Mouse (Mus musculus) neural tube, embryonic 12.5 days (tissue): ENCODE results near the gene B3gnt8. TPM values are rescaled to one million over a fixed set of nuclear protein-coding genes. Genes with fewer than 3 reads are reported as not detected.

Experiments used
- ATAC-seq: fragments of 200-750 bp; cut with Nextera tagmentation; 2 replicates; pipeline ENCODE4 v1.8.0; 2017; ENCODE audit warnings: low read depth, mild to moderate bottlenecking, moderate TSS enrichment, moderate library complexity; ENCODE audit not compliant: low FRiP score
- H3K27ac ChIP-seq: fragments of 300-500 bp; sonication (generic); 2 replicates; pipeline ENCODE4 v1.5.1; 2016
- H3K27me3 ChIP-seq: fragments of 300-500 bp; sonication (generic); replicated peaks from 2 replicates; pipeline ENCODE4 v1.6.1; 2016; ENCODE audit warnings: mild to moderate bottlenecking
- H3K36me3 ChIP-seq: fragments of 300-500 bp; sonication (generic); 2 replicates; pipeline ENCODE4 v1.6.1; 2016; ENCODE audit warnings: mild to moderate bottlenecking
- H3K4me1 ChIP-seq: fragments of 300-500 bp; sonication (generic); 2 replicates; pipeline ENCODE4 v1.6.1; 2016
- H3K4me2 ChIP-seq: fragments of 300-500 bp; sonication (generic); replicated peaks from 2 replicates; pipeline ENCODE4 v1.6.1; 2016; ENCODE audit warnings: mild to moderate bottlenecking
- H3K4me3 ChIP-seq: fragments of 300-500 bp; sonication (generic); 2 replicates; pipeline ENCODE4 v1.5.1; 2016
- H3K9ac ChIP-seq: fragments of 300-500 bp; sonication (generic); 2 replicates; pipeline ENCODE4 v1.6.1; 2016; ENCODE audit warnings: mild to moderate bottlenecking
- H3K9me3 ChIP-seq: fragments of 300-500 bp; sonication (generic); 2 replicates; pipeline ENCODE4 v1.6.1; 2016; ENCODE audit warnings: mild to moderate bottlenecking
- WGBS: fragments of 180-500 bp; shearing (Covaris S2); methylation state at CpG from one replicate; pipeline ENCODE4 v1.1.7; 2016; 5-methylcytosine and 5-hydroxymethylcytosine counted together
- polyA plus RNA-seq: library from polyadenylated mRNA; unstranded; fragments of >200 nt; fragmentation: Nextera tagmentation; extraction: Ambion mirVana; gene quantifications from 2 replicates; pipeline ENCODE4 v1.2.1, GENCODE M21; 2016

The B3gnt8 gene
- polyA plus RNA-seq, 1 experiment from 2014 or later = 2.7 TPM

DNA sequence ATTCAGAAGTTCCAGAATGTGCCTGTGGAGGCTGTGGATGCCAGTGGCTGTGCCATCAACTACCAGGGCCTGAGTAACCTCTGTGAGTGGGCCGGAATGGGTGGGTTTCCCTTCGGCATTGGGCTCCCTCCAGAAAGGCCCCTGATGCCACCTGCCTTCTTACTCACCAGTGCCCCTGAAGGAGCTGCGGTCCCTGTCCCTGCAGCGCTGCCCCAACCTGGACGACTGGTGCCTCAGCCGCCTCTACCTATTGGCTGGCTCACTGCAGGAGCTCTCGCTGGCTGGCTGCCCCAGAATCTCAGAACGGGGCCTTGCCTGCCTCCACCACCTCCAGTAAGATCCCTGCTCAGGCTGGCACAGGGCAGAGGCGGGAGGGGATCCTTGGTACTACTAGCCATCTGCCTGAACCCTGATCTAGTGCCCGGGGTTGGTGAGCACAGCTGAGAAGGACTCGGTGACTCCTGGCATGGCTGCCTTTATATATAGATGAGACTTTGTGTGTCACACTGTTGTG lies 2.5 kb upstream of the B3gnt8 start:
- H3K4me1 ChIP-seq = peaks cover 13% of the 10 kb centered on the region
- H3K27me3 ChIP-seq = peaks cover 18% of the 10 kb centered on the region
- H3K9me3 ChIP-seq = no peaks in the 10 kb centered on the region
- no peak overlapping the region for H3K9ac ChIP-seq
- no peak overlapping the region for H3K4me3 ChIP-seq
- no peak for ATAC-seq
- WGBS = 91% methylated on average over 11 of the region's 11 CpGs
- H3K4me2 ChIP-seq = no peak overlapping the region
- no peak overlapping the region for H3K27ac ChIP-seq
- H3K36me3 ChIP-seq = peaks cover 23% of the 10 kb centered on the region

DNA sequence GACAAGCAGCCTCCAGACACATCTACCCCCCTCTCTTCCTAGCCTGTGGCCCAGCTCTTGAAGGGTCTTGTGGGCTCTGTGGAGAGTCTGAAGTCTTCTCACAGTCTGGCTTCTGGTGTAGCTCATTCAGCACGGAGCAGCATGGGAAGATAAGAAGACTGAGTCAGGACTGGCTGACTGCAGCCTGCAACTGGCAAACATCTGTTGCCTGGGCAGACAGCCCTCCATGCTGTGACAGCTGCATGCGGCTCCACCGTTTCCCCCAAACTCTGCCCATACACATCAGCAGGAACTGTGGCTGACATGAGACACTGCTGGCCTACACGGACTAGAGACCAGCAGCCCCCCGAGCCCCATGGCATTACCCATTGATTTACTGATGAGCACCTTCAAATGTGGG lies 1.6 kb upstream of the B3gnt8 start:
- Histone ChIP-seq H3K4me2 (no peak overlapping the region), H3K9me3 (no peaks in the 10 kb centered on the region), H3K9ac (no peak overlapping the region), H3K4me3 (no peak overlapping the region), H3K36me3 (peaks cover 31% of the 10 kb centered on the region), H3K27me3 (peaks cover 21% of the 10 kb centered on the region), H3K4me1 (peaks cover 12% of the 10 kb centered on the region), H3K27ac (no peak overlapping the region)
- no peak for ATAC-seq
- WGBS = 79% methylated on average over 5 of the region's 5 CpGs

DNA sequence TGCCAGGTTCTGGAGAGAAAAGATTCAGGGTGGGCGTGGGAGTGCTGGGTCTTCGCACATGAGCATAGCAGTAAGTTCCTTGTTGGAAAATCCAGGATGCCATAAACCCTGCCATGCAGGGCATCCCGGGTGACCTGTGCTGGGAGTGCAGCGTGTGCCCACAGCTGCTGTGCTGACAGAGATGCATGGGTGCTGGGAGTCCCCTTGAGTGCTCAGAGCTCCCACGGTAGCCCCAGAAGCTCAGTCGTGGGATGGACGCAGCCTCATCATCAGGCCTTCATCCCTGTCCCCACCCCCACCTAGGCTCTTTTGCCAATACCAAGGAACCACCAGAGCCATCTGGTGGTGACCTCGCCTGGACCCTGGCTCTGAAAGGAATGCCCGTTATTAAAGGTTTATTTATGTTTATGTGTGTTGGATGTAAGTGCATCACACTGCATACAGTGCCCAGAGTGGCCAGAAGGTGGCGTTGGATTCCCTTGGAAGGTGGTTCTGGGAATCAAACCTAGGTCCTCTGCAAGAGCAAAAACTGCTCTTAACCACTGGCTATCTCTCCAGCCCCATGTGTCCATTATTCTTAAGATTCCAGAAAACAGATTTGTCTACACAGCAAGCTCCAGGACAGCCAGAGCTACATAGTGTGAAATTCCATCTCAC lies 732 bp upstream of the B3gnt8 start:
- 77% methylated on average over 10 of the region's 10 CpGs for WGBS
- Histone ChIP-seq H3K9me3 (no peaks in the 10 kb centered on the region), H3K4me3 (no peak overlapping the region), H3K4me2 (no peak overlapping the region), H3K27ac (no peak overlapping the region), H3K9ac (no peak overlapping the region), H3K4me1 (peaks cover 12% of the 10 kb centered on the region), H3K27me3 (peaks cover 21% of the 10 kb centered on the region), H3K36me3 (peaks cover 40% of the 10 kb centered on the region)
- no peak for ATAC-seq

DNA sequence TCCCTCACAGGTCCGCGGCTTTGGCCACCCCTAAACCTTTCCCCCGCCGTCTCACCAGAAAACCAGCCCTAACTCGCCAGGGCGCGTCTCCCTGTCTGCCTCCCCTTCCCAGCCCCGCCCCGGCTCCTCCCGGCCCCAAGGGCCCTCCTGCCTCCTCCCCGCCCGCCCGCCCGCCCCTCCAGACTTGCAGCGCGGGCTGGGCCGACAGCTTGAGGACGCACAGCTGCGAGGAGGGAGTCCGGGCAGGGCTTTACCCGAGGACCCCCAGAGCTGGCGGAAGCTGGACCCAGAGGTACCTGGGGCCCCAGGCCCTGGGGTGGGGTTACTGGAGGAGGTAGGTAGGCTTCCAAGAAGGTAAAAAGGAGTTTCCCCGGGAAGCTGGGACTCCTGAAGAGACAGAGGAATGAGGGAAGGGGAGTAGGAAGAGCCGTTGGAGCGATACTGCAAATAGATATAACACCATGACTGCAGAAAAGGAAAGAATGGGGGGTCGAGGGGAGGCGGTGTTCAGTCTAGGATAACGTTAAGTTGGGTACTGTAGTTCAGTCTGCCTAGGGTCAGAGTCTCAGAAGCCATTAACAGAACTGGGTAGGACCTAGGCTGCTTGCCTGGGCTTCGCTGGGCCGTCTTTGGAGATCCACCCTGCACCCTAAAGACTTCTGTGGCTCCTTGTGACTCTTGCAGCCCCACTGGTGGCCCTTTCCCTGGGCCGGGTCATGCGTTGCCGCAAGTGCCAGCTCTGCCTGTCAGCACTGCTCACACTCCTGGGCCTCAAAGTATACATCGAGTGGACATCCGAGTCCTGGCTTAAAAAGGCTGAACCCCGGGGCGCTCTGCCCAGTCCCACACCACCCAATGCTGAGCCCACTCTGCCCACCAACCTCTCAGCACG lies 1.2 kb downstream of the B3gnt8 start:
- no peak overlapping the region for H3K27ac ChIP-seq
- peak overlapping the region; percentile 22; the same call in 1 of the 2 replicates for H3K4me3 ChIP-seq
- H3K4me1 ChIP-seq = peaks cover 12% of the 10 kb centered on the region
- H3K9me3 ChIP-seq = no peaks in the 10 kb centered on the region
- H3K36me3 ChIP-seq = peaks cover 50% of the 10 kb centered on the region
- peak overlapping the region; percentile 57 for H3K4me2 ChIP-seq
- ATAC-seq = peak; percentile 27; the same call in 1 of the 2 replicates
- peaks cover 21% of the 10 kb centered on the region for H3K27me3 ChIP-seq
- 21% methylated on average over 37 of the region's 38 CpGs for WGBS
- H3K9ac ChIP-seq = peak overlapping the region; percentile 21

DNA sequence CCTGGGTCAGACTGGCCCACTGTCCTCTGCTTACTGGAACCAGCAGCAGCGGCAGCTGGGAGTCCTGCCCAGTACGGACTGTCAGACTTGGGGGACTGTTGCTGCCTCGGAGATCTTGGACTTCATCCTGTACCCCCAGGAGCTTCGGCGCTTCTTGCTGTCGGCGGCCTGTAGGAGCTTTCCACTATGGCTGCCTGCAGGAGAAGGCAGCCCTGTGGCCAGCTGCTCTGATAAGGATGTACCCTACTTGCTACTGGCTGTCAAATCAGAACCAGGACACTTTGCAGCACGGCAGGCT lies 1.8 kb downstream of the B3gnt8 start:
- ATAC-seq = no peak
- no peaks in the 10 kb centered on the region for H3K9me3 ChIP-seq
- no peak overlapping the region for H3K27ac ChIP-seq
- H3K27me3 ChIP-seq = peaks cover 21% of the 10 kb centered on the region
- H3K9ac ChIP-seq = no peak overlapping the region
- peaks cover 56% of the 10 kb centered on the region for H3K36me3 ChIP-seq
- 70% methylated on average over 8 of the region's 8 CpGs for WGBS
- H3K4me2 ChIP-seq = peak overlapping the region; percentile 57
- no peak overlapping the region for H3K4me3 ChIP-seq
- peaks cover 12% of the 10 kb centered on the region for H3K4me1 ChIP-seq

DNA sequence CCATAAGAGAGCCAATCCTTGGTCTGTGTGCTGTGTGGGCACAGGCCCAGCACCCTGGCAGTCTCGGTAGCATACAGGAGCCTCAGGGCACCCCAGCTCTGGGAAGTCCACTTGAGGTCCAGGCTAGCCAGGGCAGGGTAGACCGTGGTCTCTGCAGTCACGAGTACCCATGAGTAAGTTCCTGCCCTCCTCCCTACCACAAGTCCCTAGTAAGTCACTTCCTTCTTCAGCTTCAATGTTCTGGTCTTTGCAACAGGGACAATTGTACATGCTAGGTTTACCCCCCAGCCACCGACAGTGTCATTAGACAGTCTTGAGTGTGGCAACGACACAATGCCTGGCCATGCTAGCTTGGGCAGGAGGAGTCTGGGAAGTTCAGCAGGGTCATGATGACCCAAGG lies 6.2 kb downstream of the B3gnt8 start:
- H3K4me2 ChIP-seq = no peak overlapping the region
- H3K27me3 ChIP-seq = peaks cover 15% of the 10 kb centered on the region
- H3K4me3 ChIP-seq = no peak overlapping the region
- H3K27ac ChIP-seq = no peak overlapping the region
- H3K9me3 ChIP-seq = no peaks in the 10 kb centered on the region
- no peak overlapping the region for H3K9ac ChIP-seq
- 89% methylated on average over 5 of the region's 5 CpGs for WGBS
- peaks cover 57% of the 10 kb centered on the region for H3K36me3 ChIP-seq
- no peak for ATAC-seq
- H3K4me1 ChIP-seq = peaks cover 2% of the 10 kb centered on the region; the same call in 1 of the 2 replicates

DNA sequence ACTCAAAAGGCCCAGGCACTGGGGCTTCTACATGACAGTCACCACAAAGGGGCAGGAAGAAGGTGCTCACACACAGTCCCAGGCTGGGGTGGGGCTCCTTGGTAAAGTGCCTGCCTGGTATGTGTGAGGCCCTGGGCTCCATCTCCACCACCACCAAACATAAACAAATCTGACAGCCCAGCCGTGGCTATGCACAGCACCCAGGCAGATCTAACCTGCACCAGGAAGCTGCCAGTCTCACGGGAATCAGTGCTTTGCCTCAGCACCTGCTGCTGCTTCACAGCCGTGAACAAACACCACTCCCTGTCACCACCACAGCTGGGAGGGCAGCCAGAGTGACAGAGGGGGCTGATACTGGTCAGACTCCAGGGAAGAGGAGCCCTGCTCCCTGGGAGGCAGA lies 9.9 kb downstream of the B3gnt8 start:
- Histone ChIP-seq H3K36me3 (peaks cover 45% of the 10 kb centered on the region), H3K9me3 (no peaks in the 10 kb centered on the region), H3K27me3 (no peaks in the 10 kb centered on the region), H3K4me2 (no peak overlapping the region), H3K9ac (no peak overlapping the region), H3K4me3 (no peak overlapping the region), H3K4me1 (no peaks in the 10 kb centered on the region), H3K27ac (no peak overlapping the region)
- ATAC-seq = no peak
- WGBS = 78% methylated on average over 3 of the region's 3 CpGs

DNA sequence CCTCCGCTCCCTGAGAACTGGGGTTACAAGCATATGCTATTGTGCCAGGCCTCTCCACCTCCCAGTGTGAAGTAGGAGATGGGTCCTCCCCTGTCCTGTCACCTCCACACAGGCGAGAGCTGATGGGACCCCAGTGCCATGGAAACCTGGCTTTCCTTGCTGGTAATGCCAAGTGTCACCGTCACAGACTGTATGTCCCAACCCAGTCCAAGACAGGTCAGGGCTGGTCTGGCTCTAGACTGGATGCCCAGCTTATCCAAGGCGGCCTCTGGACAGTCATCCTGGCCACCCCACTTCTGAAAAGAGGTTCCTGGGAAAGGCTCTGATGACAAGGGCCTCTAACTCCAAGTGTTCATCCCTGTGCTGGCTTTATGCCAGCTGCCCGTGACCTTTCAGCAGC lies 10.6 kb downstream of the B3gnt8 start:
- Histone ChIP-seq H3K36me3 (peaks cover 39% of the 10 kb centered on the region), H3K4me1 (no peaks in the 10 kb centered on the region), H3K4me2 (no peak overlapping the region), H3K27me3 (no peaks in the 10 kb centered on the region), H3K9me3 (no peaks in the 10 kb centered on the region), H3K27ac (no peak overlapping the region), H3K9ac (no peak overlapping the region), H3K4me3 (no peak overlapping the region)
- 94% methylated on average over 5 of the region's 5 CpGs for WGBS
- ATAC-seq = no peak; the same call in 1 of the 2 replicates

DNA sequence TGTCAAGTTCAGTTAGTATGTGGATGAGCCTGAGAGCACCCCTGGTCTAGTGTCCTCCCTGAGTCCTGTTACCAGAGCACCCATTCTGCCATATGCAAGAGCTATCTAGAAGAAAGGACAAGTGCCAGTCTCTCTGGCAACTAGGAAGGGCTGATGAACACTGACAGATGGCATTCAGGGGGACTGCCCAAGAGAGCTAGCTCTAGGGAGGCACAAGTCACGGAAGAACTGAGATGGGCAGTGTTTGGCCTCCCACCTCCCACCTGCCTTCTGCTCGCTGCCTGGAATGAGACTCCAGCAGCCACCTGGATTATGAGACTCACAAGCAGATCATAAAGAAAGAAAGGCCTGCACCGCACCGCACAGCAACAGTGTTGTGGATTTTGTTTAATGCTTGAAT lies 13.3 kb downstream of the B3gnt8 start:
- no peak overlapping the region for H3K9ac ChIP-seq
- H3K27me3 ChIP-seq = no peaks in the 10 kb centered on the region
- WGBS = 95% methylated on average over 4 of the region's 4 CpGs

DNA sequence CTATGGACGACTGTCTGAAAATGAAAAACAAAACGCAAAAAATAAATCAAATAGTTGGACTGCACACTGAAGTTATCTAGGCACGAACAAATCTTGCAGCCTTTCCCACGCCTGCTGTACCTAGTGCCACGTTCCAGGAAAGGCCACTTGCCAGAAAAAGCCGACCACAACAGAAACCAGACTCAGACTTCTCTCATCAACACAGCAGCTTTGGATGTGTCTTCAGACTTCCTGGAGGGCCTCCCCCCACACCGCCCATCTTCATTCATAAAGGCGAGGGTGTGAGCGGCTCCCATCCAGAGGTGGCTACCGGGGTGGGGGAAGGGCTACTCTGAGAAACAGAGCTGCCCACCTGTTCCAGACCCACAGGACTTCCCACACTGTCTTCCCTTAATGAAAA lies 17.7 kb downstream of the B3gnt8 start:
- ATAC-seq = no peak
- peaks cover 6% of the 10 kb centered on the region for H3K36me3 ChIP-seq
- H3K27ac ChIP-seq = no peak overlapping the region
- no peaks in the 10 kb centered on the region for H3K4me1 ChIP-seq
- no peaks in the 10 kb centered on the region for H3K27me3 ChIP-seq
- no peak overlapping the region for H3K4me2 ChIP-seq
- H3K4me3 ChIP-seq = no peak overlapping the region
- H3K9me3 ChIP-seq = no peaks in the 10 kb centered on the region
- H3K9ac ChIP-seq = no peak overlapping the region
- 85% methylated on average over 10 of the region's 10 CpGs for WGBS

More for the DNA sequence above, 13.3 kb downstream of the B3gnt8 start:
- Histone ChIP-seq H3K4me1 (no peaks in the 10 kb centered on the region), H3K36me3 (peaks cover 24% of the 10 kb centered on the region), H3K27ac (no peak overlapping the region), H3K9me3 (no peaks in the 10 kb centered on the region), H3K4me2 (no peak overlapping the region), H3K4me3 (no peak overlapping the region)
- ATAC-seq = no peak

DNA sequence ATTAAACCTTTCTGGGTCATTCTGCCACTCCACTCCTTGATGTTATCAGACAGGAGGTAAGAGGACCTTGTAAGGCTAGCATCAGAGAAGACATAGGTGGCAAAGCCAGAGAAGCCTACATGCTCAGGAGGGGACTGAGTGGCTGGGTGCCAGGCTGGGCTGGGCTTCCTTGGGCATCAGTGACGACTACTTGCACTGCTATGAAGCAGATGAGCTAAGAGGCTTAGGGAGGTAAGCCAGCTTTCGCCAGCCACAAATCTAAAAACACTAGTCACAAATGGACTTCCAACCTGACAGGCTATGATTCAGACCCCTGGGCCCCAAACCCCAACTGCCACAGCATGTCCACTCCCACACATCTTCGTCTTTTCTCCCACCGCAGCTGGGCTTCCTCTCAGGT lies 18.2 kb downstream of the B3gnt8 start:
- 87% methylated on average over 4 of the region's 4 CpGs for WGBS
- Histone ChIP-seq H3K27me3 (no peaks in the 10 kb centered on the region), H3K4me2 (no peak overlapping the region), H3K9me3 (no peaks in the 10 kb centered on the region), H3K4me1 (no peaks in the 10 kb centered on the region), H3K27ac (no peak overlapping the region), H3K4me3 (no peak overlapping the region), H3K36me3 (peaks cover 6% of the 10 kb centered on the region), H3K9ac (no peak overlapping the region)
- no peak for ATAC-seq

DNA sequence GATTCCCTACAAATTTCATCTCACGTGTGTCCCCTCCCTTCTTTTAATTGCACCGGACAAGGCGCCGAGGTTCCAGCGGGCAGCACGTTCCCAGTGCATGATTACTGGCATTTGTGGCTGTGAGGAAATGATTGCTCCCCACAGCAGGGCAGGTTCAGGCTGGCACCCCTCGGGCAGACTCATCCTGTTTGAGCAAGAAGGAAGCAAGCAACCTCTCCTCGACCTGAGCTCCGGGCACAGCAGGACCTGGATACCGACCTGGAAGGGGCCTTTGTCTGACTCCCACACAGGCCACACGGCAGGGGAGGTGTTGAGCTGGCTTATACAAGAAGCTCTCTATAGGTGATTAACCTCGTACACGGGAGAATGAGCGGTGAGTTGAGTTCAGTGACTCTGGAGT lies 18.6 kb downstream of the B3gnt8 start:
- no peak for ATAC-seq
- H3K27ac ChIP-seq = no peak overlapping the region
- no peak overlapping the region for H3K4me3 ChIP-seq
- H3K4me2 ChIP-seq = no peak overlapping the region
- H3K9ac ChIP-seq = no peak overlapping the region
- no peaks in the 10 kb centered on the region for H3K27me3 ChIP-seq
- H3K9me3 ChIP-seq = no peaks in the 10 kb centered on the region
- peaks cover 6% of the 10 kb centered on the region for H3K36me3 ChIP-seq
- H3K4me1 ChIP-seq = no peaks in the 10 kb centered on the region
- 64% methylated on average over 14 of the region's 14 CpGs for WGBS
